Mouse (Mus musculus) liver, adult 2 months (tissue): ENCODE measurements around the gene Pip5k1a.
"Not testable (repeated sequence)": the region's sequence is repeated elsewhere in the genome, so short reads cannot be mapped to it uniquely, and the experiment has no call there.

Experiments
- CTCF ChIP-seq: fragments of 200-500 bp; IDR thresholded peaks from 2 replicates; pipeline ENCODE4 v1.5.1; 2011; ENCODE audit warnings: low read depth, low read length, control low read depth
- POLR2A ChIP-seq: fragments of 200-500 bp; IDR thresholded peaks from 2 replicates; pipeline ENCODE4 v1.6.1; 2011; ENCODE audit warnings: low read length, control low read depth; ENCODE audit not compliant: insufficient read depth; ENCODE audit errors: extremely low read depth

GRCm38 (mm10) chr3:95134133-95134532, 27.4 kb upstream of the Pip5k1a start:
- TF ChIP-seq CTCF, POLR2A: not testable (repeated sequence)
